Mouse (Mus musculus) adrenal gland, adult 8-10 months (tissue): ENCODE results near the gene Capg. TPM values are rescaled to one million over a fixed set of nuclear protein-coding genes. Genes with fewer than 3 reads are reported as not detected.

Source experiments
- DNase-seq: peaks from one replicate; pipeline ENCODE4 v3.0.0; 2022
- total RNA-seq, 4 experiments: library from RNA; stranded (reverse); gene quantifications; 2 replicates each; pipeline ENCODE4 v1.2.4; 2022

The Capg gene
- total RNA-seq, 4 experiments from 2014 or later: 49.1 to 110 (median 82.0) TPM

DNA sequence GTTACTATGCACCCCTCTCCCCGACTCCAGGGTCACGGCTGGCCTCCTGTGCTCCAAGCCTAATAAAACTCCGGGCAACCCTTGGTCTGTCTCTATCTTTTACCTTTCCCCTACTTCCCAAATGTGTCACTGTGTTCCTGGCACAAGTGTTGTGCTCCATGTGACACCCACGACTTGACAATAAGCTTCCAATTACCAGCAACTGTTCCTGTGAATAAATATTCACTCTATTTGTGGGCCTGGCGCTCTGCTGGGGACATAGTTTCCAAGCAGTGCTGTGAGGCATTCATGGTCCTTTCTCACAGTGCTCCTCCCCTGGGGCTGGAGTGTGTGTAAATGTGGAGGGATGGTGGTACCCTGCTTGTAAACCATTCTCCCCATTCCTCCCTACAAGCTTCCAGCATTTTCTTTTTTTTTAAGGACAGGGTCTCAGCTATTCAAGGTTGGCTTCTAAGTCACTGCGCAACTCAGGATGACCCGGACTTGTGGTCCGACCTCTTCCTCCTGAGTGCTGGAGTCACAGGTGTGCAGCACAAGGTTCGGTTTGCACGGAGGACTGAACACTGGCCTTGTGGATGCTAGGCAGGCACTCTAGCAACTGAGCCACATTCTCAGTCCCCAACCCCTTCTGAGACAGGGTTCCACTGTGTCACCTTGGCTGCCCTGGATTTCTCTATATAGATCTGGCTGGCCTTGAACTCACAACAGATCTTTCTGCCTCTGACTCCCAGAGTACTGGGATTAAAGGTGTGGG, 26.6 kb downstream of the Capg start:
- no peak for DNase-seq

DNA sequence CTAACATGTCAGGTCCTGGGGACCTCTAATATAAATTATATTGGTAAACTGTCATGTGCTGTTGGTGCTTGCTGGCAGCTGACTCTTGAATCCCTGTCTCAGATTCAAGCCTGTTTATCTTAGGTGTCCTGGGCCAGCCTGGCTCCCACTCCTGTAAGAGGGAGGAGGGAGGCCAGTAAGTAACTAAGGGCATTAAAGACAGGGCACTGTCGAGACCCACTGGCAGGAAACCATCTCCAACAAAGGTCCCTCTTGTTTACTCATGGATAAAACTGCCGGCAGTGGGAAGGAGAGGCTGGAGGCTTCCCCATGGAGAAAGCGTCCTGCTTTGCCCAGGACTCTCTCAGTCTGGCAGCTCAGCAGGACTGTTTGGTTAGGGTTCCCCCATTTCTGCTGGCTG, 27.6 kb downstream of the Capg start:
- no peak for DNase-seq

DNA sequence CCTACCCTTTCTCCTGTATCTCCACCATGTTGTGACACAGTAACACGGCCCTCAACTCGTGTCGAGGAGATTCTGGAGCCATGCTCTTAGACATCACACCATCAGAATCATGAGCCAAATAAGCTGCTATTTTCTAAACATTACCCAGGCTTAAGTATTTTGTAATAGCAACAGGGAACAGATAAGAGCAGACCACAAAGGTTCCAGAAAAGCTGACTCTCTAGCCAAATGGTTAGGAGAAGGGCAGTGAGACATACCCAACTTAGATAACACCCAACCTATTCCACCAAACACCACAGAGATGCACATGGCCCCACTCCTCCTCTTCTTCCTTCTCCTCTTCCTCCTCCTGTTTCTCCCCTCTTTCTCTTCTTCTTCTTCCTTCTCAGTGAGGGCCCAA, 31.9 kb downstream of the Capg start:
- no peak for DNase-seq

DNA sequence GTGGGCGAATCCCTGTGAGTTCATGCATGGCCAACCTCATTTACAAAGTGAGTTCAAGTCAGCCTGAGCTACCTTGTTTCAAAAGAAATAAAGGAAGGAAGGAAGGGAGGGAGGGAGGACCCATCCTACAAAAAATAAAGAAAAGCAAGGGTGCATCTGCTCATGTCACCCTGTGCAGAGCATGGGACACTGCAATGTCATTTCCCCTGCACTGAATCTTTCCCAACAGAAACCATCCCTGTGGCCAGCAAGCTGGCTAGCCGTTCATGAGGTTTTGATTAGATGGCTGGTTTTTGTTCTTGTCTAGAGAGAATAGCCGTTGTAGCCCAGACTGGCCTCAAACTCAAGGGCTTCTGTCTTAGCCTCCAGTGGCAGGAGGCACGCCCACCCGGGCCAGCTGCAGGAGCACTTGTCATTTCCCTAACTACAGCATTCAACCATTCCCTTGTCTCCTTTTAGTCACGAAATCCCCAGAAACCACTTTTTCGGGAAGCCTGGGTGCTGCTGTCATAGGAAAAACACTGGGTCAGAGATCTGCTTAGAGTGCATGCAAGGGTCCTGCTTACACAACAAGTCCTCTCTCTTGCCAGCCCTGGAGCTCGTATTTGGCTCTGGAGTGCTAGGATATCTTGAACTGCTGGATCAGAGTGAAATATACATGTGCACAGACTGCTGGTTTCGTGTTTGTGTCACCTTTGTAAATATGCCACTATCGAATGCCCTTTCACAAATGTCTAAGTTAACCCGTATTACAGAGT, 37.6 kb downstream of the Capg start:
- DNase-seq: no peak

DNA sequence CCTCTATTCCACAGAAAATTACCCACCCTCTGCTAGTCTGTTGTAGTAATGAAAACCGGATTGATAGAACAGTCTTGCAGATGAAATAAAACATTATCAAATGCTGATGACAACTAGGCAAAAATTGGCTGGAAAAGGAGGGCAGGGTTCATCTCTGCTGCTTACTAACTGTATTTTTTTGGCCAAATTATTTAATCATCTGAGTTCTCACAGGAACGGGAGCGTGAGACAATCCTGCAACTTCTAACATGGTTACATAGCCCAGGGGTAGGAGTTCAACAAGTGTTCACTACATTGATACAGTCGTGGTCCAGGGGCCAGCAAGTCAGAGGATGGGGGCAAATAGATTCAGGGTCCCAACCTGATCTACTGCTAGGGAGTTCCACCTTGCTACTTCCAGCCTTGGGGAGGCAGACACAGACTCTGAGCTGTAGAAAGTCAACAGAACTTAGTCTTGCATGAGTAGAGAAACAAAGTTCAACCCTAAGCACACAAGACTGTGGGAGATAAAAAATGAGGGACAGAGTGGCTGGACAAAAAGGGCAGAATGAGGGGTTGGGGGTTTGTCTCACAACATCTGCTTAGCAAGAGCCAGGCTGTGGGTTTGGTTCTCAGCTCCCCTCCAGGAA, 39.1 kb downstream of the Capg start:
- no peak for DNase-seq

DNA sequence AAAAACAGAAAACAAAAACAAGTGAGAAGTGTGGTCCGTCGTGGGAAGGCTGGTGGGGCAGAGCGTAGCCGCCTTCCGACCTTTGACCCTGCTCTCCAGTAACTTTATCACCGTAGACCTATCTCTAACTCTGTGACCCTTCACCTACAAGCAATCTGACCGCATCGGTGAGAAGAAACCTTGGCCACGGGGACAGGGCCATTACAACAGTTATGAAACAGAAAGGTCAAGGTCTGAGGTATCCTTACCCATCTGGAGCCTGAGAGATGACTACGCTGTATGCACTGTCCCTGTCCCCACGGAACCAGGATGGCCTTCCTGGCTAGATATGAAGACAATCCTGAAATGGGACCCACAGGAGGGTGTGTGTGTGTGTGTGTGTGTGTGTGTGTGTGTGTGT, 40.0 kb downstream of the Capg start:
- no peak for DNase-seq

DNA sequence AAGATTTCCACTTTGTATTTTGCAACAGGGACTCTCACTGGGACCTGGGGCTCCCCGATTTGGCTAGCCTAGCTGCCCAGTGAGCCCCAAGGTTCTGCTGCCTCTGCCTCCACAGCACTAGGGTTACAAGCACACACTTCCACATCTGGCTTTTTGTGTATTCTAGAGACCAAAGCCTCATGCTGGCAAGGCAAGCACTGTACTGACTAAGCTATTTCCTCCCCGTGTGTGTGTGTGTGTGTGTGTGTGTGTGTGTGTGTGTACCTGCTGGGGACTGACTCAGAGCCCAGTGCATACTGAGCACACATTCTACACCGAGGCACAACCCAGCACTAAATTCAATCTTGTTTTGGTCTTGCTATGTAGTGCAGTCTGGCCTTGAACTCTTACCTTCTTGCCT, 42.5 kb downstream of the Capg start:
- DNase-seq: no peak

DNA sequence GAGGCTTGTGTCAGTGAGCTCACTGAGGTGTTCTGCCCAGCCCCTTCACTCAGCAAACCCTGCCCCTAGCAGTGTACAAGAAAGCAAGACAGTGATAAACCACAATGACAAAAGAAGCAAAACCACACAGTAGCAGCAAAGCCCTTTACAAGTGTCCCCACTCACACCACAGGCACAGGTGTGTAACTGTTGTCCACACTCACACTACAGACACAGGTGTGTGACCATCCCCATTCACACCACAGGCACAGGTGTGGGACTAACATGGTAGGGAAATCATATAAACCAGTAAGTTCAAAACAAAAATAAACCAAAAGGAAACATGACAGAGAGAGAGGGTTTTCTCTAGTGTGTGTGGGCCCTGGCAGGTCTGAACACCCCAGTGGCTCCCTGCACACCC, 44.1 kb downstream of the Capg start:
- no peak for DNase-seq

DNA sequence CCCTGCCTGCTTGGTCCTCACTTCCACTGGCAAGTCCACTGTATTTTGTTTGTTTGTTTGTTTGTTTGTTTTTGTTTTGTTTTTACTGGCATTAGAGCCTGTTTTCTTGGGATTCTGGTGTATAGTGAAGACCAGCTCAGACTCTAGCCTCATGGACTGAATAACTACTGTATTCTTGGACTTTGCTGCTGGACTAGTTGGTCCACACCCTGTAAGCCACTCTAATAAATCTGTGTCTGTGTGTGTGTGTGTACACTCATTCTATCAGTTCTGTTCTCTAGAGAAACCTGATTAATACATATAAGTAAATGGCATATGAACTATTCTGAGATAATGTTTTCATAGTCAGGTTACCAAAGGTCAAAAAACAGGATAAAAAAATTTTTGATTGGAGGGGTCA, 45.9 kb downstream of the Capg start:
- DNase-seq: no peak

DNA sequence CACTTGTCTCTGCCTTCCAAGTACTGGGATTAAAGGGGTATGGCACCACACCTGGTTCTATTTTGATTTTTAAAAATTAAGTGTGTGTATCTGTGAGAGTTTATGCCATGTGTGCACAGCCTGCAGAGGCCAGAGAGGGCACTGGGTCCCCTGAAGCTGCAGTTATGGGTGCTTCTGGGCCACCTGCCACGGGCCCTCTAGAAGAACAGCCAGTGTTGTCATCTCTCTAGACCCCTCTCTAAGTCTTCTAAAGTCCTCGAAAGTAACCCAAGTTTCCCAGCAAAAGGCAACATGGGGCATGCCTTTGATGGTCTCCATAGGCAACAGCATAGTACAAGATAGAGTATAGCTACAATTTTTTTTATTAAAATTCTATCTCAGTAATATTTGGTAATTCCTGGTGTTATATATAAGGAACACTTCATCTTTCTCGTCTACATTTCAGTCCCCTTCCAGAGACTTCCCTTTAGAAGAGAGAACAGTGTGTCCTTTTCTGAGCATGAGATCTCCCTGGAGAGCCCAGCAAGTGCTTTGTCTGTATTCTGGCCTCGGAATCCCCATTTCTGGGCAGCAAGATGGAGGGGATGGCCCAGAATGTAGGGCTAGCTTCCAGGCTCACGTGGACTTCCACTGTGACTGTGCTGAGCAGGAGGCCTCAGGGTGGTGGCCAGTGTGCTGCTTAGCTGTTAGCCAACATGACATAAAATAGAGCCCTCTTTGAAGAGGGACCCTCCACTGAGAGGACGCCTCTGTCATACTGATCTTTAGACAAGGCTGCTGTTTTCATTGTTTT, 49.0 kb downstream of the Capg start:
- DNase-seq: no peak

DNA sequence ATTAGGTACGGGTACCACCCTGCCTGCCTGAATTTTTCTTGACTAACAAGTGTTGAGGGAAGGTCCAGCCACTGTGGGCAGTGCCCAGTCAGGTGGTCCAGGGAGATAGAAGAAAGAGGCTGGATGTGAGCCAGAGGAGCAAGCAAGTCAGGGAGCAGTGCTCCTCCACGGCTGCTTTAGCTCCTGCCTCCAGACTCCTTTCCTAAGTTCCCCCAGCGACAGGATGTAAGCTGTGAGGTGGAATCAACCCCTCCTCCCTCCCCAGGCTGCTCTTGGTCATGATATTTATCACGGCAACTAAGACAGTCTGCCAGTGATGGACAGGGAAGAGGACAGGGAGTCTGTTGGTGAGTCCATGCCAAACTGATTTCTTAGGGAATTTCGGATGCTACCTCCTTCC, 49.7 kb downstream of the Capg start:
- no peak for DNase-seq

DNA sequence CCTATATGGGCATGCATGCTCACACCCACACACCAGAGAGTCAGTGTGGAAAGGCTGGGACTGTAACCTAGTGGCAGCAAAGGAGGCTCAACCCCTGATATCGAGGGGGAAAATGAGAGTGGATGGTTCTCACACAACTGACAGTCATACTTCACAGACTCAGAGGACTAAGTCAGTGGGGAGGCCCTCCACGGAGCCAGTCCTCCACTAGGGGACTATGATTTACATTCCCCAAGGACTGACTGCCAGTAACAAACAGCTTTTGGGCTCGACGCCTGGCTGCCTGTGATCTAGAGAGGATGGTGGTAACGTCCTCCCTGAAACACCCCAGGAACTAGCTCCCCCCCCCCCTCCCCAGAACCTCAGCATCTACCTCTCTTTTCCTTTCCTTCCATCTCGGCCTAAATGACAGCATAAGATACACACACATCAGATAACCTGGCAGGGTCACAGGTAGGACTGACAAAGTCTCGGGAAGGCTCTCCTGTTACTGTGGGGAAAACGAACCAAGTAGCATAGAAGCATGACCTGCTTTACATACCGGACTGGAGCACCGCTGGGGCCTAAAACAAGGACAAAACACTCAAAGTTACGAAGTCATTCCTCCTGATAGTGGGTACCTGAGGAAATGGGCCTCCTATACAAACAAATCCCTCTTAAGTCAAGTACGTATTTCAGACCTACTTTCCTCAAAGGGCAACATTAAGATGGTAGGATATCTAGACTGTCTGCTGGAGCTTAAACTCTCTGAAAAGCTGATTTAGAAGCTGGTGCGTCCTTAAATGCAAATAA, 53.1 kb downstream of the Capg start:
- DNase-seq: no peak

DNA sequence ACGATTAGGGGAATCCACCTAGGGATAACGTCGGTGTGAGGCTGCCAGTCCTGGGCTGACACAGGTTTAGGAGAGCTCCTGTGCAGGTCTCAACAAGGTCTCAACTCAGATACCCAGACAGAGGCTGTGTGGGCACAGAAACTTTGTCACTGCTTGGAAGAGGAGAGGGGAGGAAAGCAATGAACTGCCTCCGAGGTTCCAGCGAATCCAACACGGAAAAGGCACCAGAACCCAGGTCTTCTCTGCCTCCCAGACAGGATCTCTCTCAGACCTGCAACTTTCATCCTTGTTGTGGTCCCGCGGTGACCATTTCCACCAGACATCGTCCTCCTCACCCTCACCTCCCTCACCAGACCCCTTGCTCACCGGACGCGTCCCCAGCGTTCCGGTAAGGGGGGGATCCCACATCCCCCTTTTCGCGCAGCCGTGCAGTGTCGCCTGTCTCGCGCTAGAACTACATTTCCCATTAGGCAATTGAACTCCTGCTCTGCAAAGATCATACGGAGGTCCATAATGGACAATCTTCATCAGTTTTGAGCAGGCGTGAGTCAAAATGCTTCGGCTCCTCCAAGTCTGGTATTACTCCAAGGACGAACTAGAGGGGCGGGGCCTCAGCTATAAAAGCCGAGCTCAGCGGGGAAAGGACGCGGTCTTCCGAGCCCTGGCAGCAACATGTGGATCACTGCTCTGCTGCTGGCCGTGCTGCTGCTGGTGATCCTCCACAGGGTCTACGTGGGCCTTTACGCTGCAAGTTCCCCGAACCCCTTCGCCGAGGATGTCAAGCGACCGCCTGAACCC, 54.0 kb downstream of the Capg start, which contains the start of the genes Elmod3 and Retsat:
Elmod3 (minus strand) TSS at position 458 of the 798 bp plus-strand sequence.
Retsat (plus strand) TSS at position 520 of the 798 bp plus-strand sequence.
- peak; percentile 95 for DNase-seq

DNA sequence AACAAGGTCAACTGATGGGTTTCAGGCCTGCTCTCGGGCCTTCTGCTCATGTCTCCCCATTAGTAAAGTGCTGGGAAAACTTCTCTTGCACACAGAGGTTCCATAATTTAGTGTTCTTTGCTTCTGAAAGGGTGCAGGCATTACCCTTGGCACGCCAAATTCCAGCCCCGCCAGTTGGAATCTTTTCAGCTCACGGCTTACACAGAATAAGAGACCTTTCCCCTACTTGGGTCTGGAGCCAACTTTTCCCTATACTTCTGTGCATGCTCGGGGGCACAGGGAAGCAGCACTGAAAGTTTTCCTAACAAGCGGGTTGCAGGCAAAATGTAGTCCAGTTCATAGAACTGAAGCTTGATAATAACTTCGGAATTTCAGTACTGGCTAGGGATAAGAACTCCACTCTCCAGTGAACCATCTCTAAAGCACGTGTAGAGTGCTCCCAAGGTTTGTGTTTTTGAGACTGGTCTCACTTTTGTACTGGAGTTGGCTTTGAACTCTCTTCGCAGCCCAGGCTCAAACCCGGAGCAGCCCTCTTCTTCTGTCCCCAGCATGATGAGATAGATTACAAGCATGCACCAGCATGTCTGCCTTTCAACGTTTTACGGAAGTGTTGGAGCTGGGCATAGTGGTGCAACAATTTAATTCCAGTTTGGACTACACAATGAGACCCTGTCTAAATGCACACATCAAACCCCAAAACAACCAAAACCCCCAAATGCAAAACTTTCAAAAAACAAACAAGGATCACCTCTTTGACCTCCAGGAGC, 54.8 kb downstream of the Capg start:
- peak; percentile 59 for DNase-seq

DNA sequence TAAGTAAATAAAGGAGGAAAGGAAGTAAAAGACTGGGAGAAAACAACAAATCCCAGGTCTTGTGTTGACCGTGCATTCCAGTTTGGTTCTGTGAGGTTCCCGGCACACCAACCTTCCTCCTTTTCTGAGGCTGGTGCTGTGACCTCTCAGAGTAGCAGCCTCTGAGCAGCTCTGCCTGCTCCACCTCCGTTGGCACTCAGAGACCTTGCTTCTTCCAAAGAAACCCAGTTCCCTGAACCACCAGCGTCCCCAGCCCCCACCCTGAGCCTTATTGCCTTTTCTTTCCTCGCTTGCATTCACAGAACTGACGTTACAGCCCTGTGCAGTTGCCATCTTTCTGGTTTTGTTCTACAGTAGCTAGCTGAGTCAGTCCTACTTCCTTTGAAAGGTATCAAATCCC, 56.0 kb downstream of the Capg start:
- DNase-seq: no peak

DNA sequence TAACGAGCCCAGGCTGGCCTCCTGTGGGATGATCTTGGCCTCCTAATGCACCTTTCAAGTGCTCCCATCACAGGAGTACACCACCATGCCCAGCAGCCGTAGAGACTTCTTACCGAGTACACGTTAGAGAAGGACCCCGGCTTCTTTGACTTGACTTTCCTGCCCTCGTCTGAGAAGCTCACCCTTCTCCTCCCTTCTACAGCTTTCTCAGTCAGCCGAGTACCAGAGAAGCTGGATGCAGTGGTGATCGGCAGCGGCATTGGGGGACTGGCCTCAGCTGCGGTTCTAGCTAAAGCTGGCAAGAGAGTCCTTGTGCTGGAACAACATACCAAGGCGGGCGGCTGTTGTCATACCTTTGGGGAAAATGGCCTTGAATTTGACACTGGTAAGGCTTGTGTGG, 56.6 kb downstream of the Capg start:
- DNase-seq: no peak

DNA sequence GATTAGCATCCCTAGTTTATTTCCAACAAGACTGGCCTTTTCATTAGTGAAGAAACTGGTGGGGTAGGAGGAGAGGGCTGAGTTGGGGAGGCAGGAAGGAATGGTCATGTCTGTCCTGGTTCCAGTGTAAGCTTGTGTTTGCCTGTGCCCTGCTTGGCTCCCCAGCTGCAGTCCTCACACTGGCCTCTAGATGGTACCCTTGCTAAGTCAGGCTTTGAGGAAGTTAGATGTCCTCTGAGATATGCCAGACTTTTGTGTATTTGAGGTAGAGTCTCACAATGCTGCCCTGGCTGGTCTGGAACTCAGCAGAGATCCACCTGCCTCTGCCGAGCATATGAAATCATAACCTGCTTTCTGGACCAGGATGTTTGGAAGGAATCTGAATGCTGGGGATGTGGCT, 57.5 kb downstream of the Capg start:
- DNase-seq: peak; percentile 73

DNA sequence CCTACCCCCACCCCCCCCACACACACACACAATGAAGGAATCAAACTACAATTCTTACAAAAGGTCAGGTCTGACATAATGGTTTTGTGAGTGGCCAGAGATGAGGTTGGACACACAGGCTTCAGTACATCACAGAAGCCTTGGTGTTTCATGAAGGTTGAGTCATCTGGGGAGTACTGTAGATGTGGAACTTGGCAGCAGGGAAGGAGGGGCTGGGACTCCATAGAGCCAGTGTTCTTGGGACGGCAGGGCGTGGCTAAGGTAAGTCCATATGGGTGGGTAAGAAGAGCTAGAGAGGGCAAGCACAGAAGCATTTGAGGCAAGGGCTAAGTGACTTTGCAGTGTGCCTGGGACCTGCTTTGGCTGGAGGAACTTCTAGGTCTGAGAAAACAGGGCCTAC, 59.9 kb downstream of the Capg start:
- no peak for DNase-seq

DNA sequence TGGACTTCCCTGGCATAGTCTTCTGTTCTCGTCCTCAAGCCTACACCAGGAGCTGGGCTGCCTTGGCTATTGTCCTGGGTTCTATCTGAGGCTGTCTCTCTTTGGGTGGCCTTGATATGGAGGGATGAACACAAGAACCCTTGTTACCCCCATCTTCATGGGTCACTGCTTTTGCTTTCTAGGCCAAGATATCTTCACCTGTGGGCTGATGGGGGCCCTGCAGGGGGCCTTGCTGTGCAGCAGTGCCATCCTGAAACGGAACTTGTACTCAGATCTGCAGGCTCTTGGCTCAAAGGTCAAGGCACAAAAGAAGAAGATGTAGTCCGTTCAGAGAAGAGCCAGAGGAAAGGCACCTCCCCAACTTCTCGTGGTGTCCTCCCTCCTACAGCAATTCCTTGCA, 62.9 kb downstream of the Capg start:
- no peak for DNase-seq

DNA sequence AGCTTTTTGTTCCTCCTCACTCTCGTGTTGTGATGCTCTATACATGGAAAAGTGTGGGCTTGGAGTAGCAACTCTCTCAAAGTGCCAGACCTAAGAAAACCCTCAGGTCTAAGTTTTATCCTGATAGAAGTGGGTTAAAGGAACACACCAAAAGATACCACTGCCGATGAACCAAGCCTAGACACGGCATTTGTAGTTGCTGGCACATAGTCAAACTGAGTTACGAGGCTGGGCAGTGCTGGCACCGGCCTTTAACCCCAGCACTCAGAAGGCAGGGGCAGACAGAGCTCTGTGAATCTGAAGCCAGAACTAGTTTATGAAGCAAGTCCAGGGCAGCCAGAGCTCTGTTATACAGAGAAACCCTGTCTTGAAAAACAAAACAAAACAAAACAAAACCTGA, 63.5 kb downstream of the Capg start:
- no peak for DNase-seq
